Mouse (Mus musculus): ENCODE measurements around the gene Lysmd2. TPM values are rescaled to one million over a fixed set of nuclear protein-coding genes. Genes with fewer than 3 reads are reported as not detected.

The Lysmd2 gene
- polyA plus RNA-seq, 1 experiment from 2014 or later: 30.0 TPM

GRCm38 (mm10) chr9:75660917-75661316 is 35.4 kb downstream of the Lysmd2 start:
- H3K9me3 ChIP-seq (ENCODE audit: low read depth, low read length): no peaks in the 10 kb centered on the region
- no peak for ATAC-seq (ENCODE audit: insufficient read depth)
- H3K4me2 ChIP-seq: no peak overlapping the region
- no peak for TF ChIP-seq CTCF (IDR thresholded peaks at IDR 0.05; ENCODE audit: low read depth)
- no peaks in the 10 kb centered on the region for H3K4me1 ChIP-seq (ENCODE audit: insufficient read depth)
- WGBS: 78% methylated on average over 8 of the region's 8 CpGs
- no peak overlapping the region for H3K9ac ChIP-seq
- no peaks in the 10 kb centered on the region for H3K36me3 ChIP-seq (ENCODE audit: insufficient read depth)
- no peaks in the 10 kb centered on the region for H3K27me3 ChIP-seq (ENCODE audit: insufficient read depth, low read length)
- H3K27ac ChIP-seq (ENCODE audit: low read depth): no peak overlapping the region
- no peak overlapping the region for H3K4me3 ChIP-seq (ENCODE audit: low read depth, low read length)
- DNase-seq: no peak

GRCm38 (mm10) chr9:75665364-75665763 is 39.8 kb downstream of the Lysmd2 start:
- H3K9me3 ChIP-seq (ENCODE audit: low read depth, low read length): no peaks in the 10 kb centered on the region
- H3K9ac ChIP-seq: no peak overlapping the region
- no peaks in the 10 kb centered on the region for H3K36me3 ChIP-seq (ENCODE audit: insufficient read depth)
- H3K4me3 ChIP-seq (ENCODE audit: low read depth, low read length): no peak overlapping the region
- DNase-seq: no peak
- no peak for TF ChIP-seq CTCF (IDR thresholded peaks at IDR 0.05; ENCODE audit: low read depth)
- H3K4me1 ChIP-seq (ENCODE audit: insufficient read depth): no peaks in the 10 kb centered on the region
- no peak overlapping the region for H3K27ac ChIP-seq (ENCODE audit: low read depth)
- H3K27me3 ChIP-seq (ENCODE audit: insufficient read depth, low read length): no peaks in the 10 kb centered on the region
- 86% methylated on average over 6 of the region's 6 CpGs for WGBS
- no peak for ATAC-seq (ENCODE audit: insufficient read depth)
- no peak overlapping the region for H3K4me2 ChIP-seq

- H3K4me1 ChIP-seq (ENCODE audit: insufficient read depth): no peaks in the 10 kb centered on the region
- no peaks in the 10 kb centered on the region for H3K27me3 ChIP-seq (ENCODE audit: insufficient read depth, low read length)
- no peaks in the 10 kb centered on the region for H3K36me3 ChIP-seq (ENCODE audit: insufficient read depth)
- no peak overlapping the region; the same call in 1 of the 2 replicates for H3K27ac ChIP-seq (ENCODE audit: low read depth)
- no peaks in the 10 kb centered on the region for H3K9me3 ChIP-seq (ENCODE audit: low read depth, low read length)
- no peak for ATAC-seq (ENCODE audit: insufficient read depth)
- H3K4me3 ChIP-seq (ENCODE audit: low read depth, low read length): no peak overlapping the region
- DNase-seq: peak; percentile 10
- TF ChIP-seq CTCF (IDR thresholded peaks at IDR 0.05; ENCODE audit: low read depth): no peak
- no peak overlapping the region for H3K9ac ChIP-seq
- WGBS: 58% methylated on average over 5 of the region's 5 CpGs
- no peak overlapping the region for H3K4me2 ChIP-seq
Measured at GRCm38 (mm10) chr9:75666612-75667011, 41.1 kb downstream of the Lysmd2 start.

- TF ChIP-seq CTCF (IDR thresholded peaks at IDR 0.05; ENCODE audit: low read depth): no peak
- no peaks in the 10 kb centered on the region for H3K9me3 ChIP-seq (ENCODE audit: low read depth, low read length)
- H3K9ac ChIP-seq: no peak overlapping the region
- H3K4me3 ChIP-seq (ENCODE audit: low read depth, low read length): no peak overlapping the region
- H3K27ac ChIP-seq (ENCODE audit: low read depth): no peak overlapping the region
- no peak for ATAC-seq (ENCODE audit: insufficient read depth)
- 70% methylated on average over 6 of the region's 6 CpGs for WGBS
- no peaks in the 10 kb centered on the region for H3K4me1 ChIP-seq (ENCODE audit: insufficient read depth)
- no peak for DNase-seq
- H3K36me3 ChIP-seq (ENCODE audit: insufficient read depth): no peaks in the 10 kb centered on the region
- no peak overlapping the region for H3K4me2 ChIP-seq
- no peaks in the 10 kb centered on the region for H3K27me3 ChIP-seq (ENCODE audit: insufficient read depth, low read length)
Measured at GRCm38 (mm10) chr9:75672769-75673168, 47.2 kb downstream of the Lysmd2 start.

- Histone ChIP-seq H3K4me3 (ENCODE audit: low read depth, low read length) (no peak overlapping the region), H3K4me1 (ENCODE audit: insufficient read depth) (no peaks in the 10 kb centered on the region), H3K36me3 (ENCODE audit: insufficient read depth) (no peaks in the 10 kb centered on the region), H3K4me2 (no peak overlapping the region), H3K27me3 (ENCODE audit: insufficient read depth, low read length) (no peaks in the 10 kb centered on the region), H3K9me3 (ENCODE audit: low read depth, low read length) (no peaks in the 10 kb centered on the region), H3K27ac (ENCODE audit: low read depth) (no peak overlapping the region), H3K9ac (no peak overlapping the region)
- no peak for TF ChIP-seq CTCF (IDR thresholded peaks at IDR 0.05; ENCODE audit: low read depth)
- ATAC-seq (ENCODE audit: insufficient read depth): no peak
- DNase-seq: no peak
- 62% methylated on average over 7 of the region's 7 CpGs for WGBS
Measured at GRCm38 (mm10) chr9:75676226-75676625, 50.7 kb downstream of the Lysmd2 start.

- TF ChIP-seq CTCF (IDR thresholded peaks at IDR 0.05; ENCODE audit: low read depth): no peak
- H3K27me3 ChIP-seq (ENCODE audit: insufficient read depth, low read length): no peaks in the 10 kb centered on the region
- no peaks in the 10 kb centered on the region for H3K9me3 ChIP-seq (ENCODE audit: low read depth, low read length)
- H3K27ac ChIP-seq (ENCODE audit: low read depth): no peak overlapping the region
- ATAC-seq (ENCODE audit: insufficient read depth) (no peak), DNase-seq (no peak)
- no peak overlapping the region for H3K4me3 ChIP-seq (ENCODE audit: low read depth, low read length)
- no peak overlapping the region for H3K9ac ChIP-seq
- H3K4me1 ChIP-seq (ENCODE audit: insufficient read depth): no peaks in the 10 kb centered on the region
- WGBS: 84% methylated on average over 7 of the region's 7 CpGs
- H3K4me2 ChIP-seq: no peak overlapping the region
- H3K36me3 ChIP-seq (ENCODE audit: insufficient read depth): no peaks in the 10 kb centered on the region
Measured at GRCm38 (mm10) chr9:75678341-75678740, 52.8 kb downstream of the Lysmd2 start.

- no peak for DNase-seq
- no peak overlapping the region for H3K4me2 ChIP-seq
- H3K27ac ChIP-seq (ENCODE audit: low read depth): no peak overlapping the region
- H3K27me3 ChIP-seq (ENCODE audit: insufficient read depth, low read length): no peaks in the 10 kb centered on the region
- no peak overlapping the region for H3K9ac ChIP-seq
- WGBS: 73% methylated on average over 4 of the region's 4 CpGs
- no peak overlapping the region for H3K4me3 ChIP-seq (ENCODE audit: low read depth, low read length)
- H3K36me3 ChIP-seq (ENCODE audit: insufficient read depth): no peaks in the 10 kb centered on the region
- H3K4me1 ChIP-seq (ENCODE audit: insufficient read depth): no peaks in the 10 kb centered on the region
- TF ChIP-seq CTCF (IDR thresholded peaks at IDR 0.05; ENCODE audit: low read depth): no peak
- H3K9me3 ChIP-seq (ENCODE audit: low read depth, low read length): no peaks in the 10 kb centered on the region
- ATAC-seq (ENCODE audit: insufficient read depth): no peak
Measured at GRCm38 (mm10) chr9:75679629-75680028, 54.1 kb downstream of the Lysmd2 start.

- WGBS: 76% methylated on average over 5 of the region's 5 CpGs
- H3K4me1 ChIP-seq (ENCODE audit: insufficient read depth): no peaks in the 10 kb centered on the region
- H3K9ac ChIP-seq: no peak overlapping the region
- no peaks in the 10 kb centered on the region for H3K27me3 ChIP-seq (ENCODE audit: insufficient read depth, low read length)
- H3K9me3 ChIP-seq (ENCODE audit: low read depth, low read length): no peaks in the 10 kb centered on the region
- no peak for TF ChIP-seq CTCF (IDR thresholded peaks at IDR 0.05; ENCODE audit: low read depth)
- no peaks in the 10 kb centered on the region for H3K36me3 ChIP-seq (ENCODE audit: insufficient read depth)
- no peak overlapping the region for H3K27ac ChIP-seq (ENCODE audit: low read depth)
- no peak overlapping the region for H3K4me3 ChIP-seq (ENCODE audit: low read depth, low read length)
- H3K4me2 ChIP-seq: no peak overlapping the region
- DNase-seq: no peak
- ATAC-seq (ENCODE audit: insufficient read depth): no peak
Measured at GRCm38 (mm10) chr9:75680606-75681005, 55.1 kb downstream of the Lysmd2 start.

Data from lung, embryonic 14.5 days (tissue).